Mouse (Mus musculus): ENCODE results near the gene Rgcc. TPM values are rescaled to one million over a fixed set of nuclear protein-coding genes. Genes with fewer than 3 reads are reported as not detected.

The Rgcc gene
- total and polyA plus RNA-seq, 3 experiments, result 2.2 to 5.2 (median 2.3) TPM

- Histone ChIP-seq H3K4me2 (ENCODE audit: insufficient read depth, low read depth, poor library complexity, severe bottlenecking) (no peak overlapping the region), H3K36me3 (replicated peaks in 1 of 2; ENCODE audit: control insufficient read depth in 1 of 2, insufficient read depth in 1 of 2, low read length in 1 of 2) (no peaks in the 10 kb centered on the region), H3K4me1 (ENCODE audit: control insufficient read depth in 1 of 2, insufficient read depth in 2 of 2) (peaks cover 0 to 5% of the 10 kb centered on the region in 2 experiments; a peak in 2 of 4 replicates), H3K27me3 (replicated peaks) (no peaks in the 10 kb centered on the region), H3K9me3 (replicated peaks; ENCODE audit: low read length) (no peaks in the 10 kb centered on the region), H3K79me2 (replicated peaks; ENCODE audit: control insufficient read depth, extremely low read depth, insufficient read depth, poor library complexity, severe bottlenecking) (no peaks in the 10 kb centered on the region), H3K27ac (ENCODE audit: insufficient read depth, low read depth) (no peak overlapping the region), H3K9ac (ENCODE audit: insufficient read depth, low read depth) (no peak overlapping the region), H3K4me3 (replicated peaks in 1 of 3; ENCODE audit: low read depth in 2 of 3, low read length in 2 of 3, poor library complexity in 1 of 3) (no peak overlapping the region)
- in situ Hi-C loops (cut with MboI; ENCODE audit: low pct_ligation_motif_present, low pct_unique_long_range_greater_than_20kb, low sequenced_read_pairs) (no loop called here), dilution Hi-C loops (cut with MboI; ENCODE audit: extremely low pct_ligation_motif_present, extremely low pct_unique_long_range_greater_than_20kb, low sequenced_read_pairs) (no loop called here)
- DNase-seq (ENCODE audit: extremely low read depth), result no peak
- TF ChIP-seq ZMIZ1 (IDR thresholded peaks at IDR 0.05; ENCODE audit: low read depth, low read length), result no peak
- TF ChIP-seq POLR2A (IDR thresholded peaks at IDR 0.05; ENCODE audit: low read depth, low read length), result no peak
- TF ChIP-seq TBP (conservative IDR thresholded peaks at IDR 0.05; ENCODE audit: low read depth, low read length), result no peak
- TF ChIP-seq CHD2 (IDR thresholded peaks at IDR 0.05; ENCODE audit: low read length), result no peak
- TF ChIP-seq KAT2A (IDR thresholded peaks at IDR 0.05; ENCODE audit: insufficient replicate concordance, low read length), result no peak
- TF ChIP-seq ETS1 (conservative IDR thresholded peaks at IDR 0.05; ENCODE audit: low read depth, low read length), result no peak
- no peak for TF ChIP-seq CTCF (conservative IDR thresholded peaks at IDR 0.05 in 1 of 2, IDR thresholded peaks at IDR 0.05 in 1 of 2; ENCODE audit: low read depth in 2 of 2, low read length in 2 of 2)
- TF ChIP-seq BHLHE40 (IDR thresholded peaks at IDR 0.05; ENCODE audit: low read depth, low read length), result no peak
- TF ChIP-seq MAFK (IDR thresholded peaks at IDR 0.05; ENCODE audit: insufficient replicate concordance, low read length), result no peak
- TF ChIP-seq IRF4 (IDR thresholded peaks at IDR 0.05; ENCODE audit: low read depth, low read length), result no peak
- TF ChIP-seq UBTF (IDR thresholded peaks at IDR 0.05; ENCODE audit: low read depth, low read length), result no peak
- TF ChIP-seq HCFC1 (IDR thresholded peaks at IDR 0.05; ENCODE audit: low read depth, low read length), result no peak
- no peak for TF ChIP-seq JUN (IDR thresholded peaks at IDR 0.05; ENCODE audit: insufficient read depth, low read depth, low read length)
- no peak for TF ChIP-seq MAX (IDR thresholded peaks at IDR 0.05; ENCODE audit: low read length)
- TF ChIP-seq ZNF384 (IDR thresholded peaks at IDR 0.05; ENCODE audit: low read depth, low read length), result no peak
- TF ChIP-seq TCF12 (IDR thresholded peaks at IDR 0.05; ENCODE audit: low read depth, low read length), result no peak
These were observed 13.0 kb upstream of the Rgcc start for GRCm38 (mm10) chr14:79314245-79315010.

- H3K4me1 ChIP-seq (ENCODE audit: control insufficient read depth in 1 of 2, insufficient read depth in 2 of 2), result peaks cover 0 to 5% of the 10 kb centered on the region in 2 experiments; a peak in 2 of 4 replicates
- H3K27ac ChIP-seq (ENCODE audit: insufficient read depth, low read depth), result no peak overlapping the region
- H3K79me2 ChIP-seq (replicated peaks; ENCODE audit: control insufficient read depth, extremely low read depth, insufficient read depth, poor library complexity, severe bottlenecking), result no peaks in the 10 kb centered on the region
- no peak overlapping the region for H3K4me3 ChIP-seq (replicated peaks in 1 of 3; ENCODE audit: low read depth in 2 of 3, low read length in 2 of 3, poor library complexity in 1 of 3)
- TF ChIP-seq ZNF384 (IDR thresholded peaks at IDR 0.05; ENCODE audit: low read depth, low read length) (peak; percentile 65), USF1 (IDR thresholded peaks at IDR 0.05; ENCODE audit: low read depth, low read length) (no peak)
- H3K4me2 ChIP-seq (ENCODE audit: insufficient read depth, low read depth, poor library complexity, severe bottlenecking), result no peak overlapping the region
- no peak overlapping the region for H3K9ac ChIP-seq (ENCODE audit: insufficient read depth, low read depth)
- dilution Hi-C loops (cut with MboI; ENCODE audit: extremely low pct_ligation_motif_present, extremely low pct_unique_long_range_greater_than_20kb, low sequenced_read_pairs) (no loop called here), in situ Hi-C loops (cut with MboI; ENCODE audit: low pct_ligation_motif_present, low pct_unique_long_range_greater_than_20kb, low sequenced_read_pairs) (no loop called here)
- H3K9me3 ChIP-seq (replicated peaks; ENCODE audit: low read length), result no peaks in the 10 kb centered on the region
- DNase-seq (ENCODE audit: extremely low read depth), result no peak
- no peaks in the 10 kb centered on the region for H3K36me3 ChIP-seq (replicated peaks in 1 of 2; ENCODE audit: control insufficient read depth in 1 of 2, insufficient read depth in 1 of 2, low read length in 1 of 2)
- H3K27me3 ChIP-seq (replicated peaks), result no peaks in the 10 kb centered on the region
These were observed 12.2 kb upstream of the Rgcc start for GRCm38 (mm10) chr14:79313439-79314175.
